Mouse (Mus musculus) ES-E14 (cell line): ENCODE results near the gene Arhgap10. TPM values are rescaled to one million over a fixed set of nuclear protein-coding genes. Genes with fewer than 3 reads are reported as not detected.

Experiments used
- DNase-seq: peaks from one replicate; pipeline ENCODE4 v3.0.0-alpha.2; 2013; ENCODE audit warnings: low read depth, low spot score
- H3K27ac ChIP-seq: 2 replicates; pipeline ENCODE4 v1.5.1; 2012; ENCODE audit warnings: low read depth, mild to moderate bottlenecking, low read length, moderate library complexity, mixed read lengths; ENCODE audit not compliant: poor library complexity, insufficient read depth, severe bottlenecking
- H3K36me3 ChIP-seq: 2 replicates; pipeline ENCODE4 v1.6.1; 2012; ENCODE audit warnings: mild to moderate bottlenecking, low read length, moderate library complexity, mixed read lengths; ENCODE audit not compliant: control insufficient read depth, poor library complexity, insufficient read depth, severe bottlenecking
- H3K4me1 ChIP-seq, 2 experiments: fragments of 150-350 bp in 1 of 2; sonication (generic) in 1 of 2; 2 replicates each; pipeline ENCODE4 v1.6.1; 2012; ENCODE audit warnings: low read length in 2 of 2, mild to moderate bottlenecking in 1 of 2, mixed read lengths in 1 of 2; ENCODE audit not compliant: control insufficient read depth in 2 of 2, insufficient read depth in 2 of 2, poor library complexity in 1 of 2
- H3K4me3 ChIP-seq, 2 experiments: fragments of 150-350 bp in 1 of 2; sonication (generic) in 1 of 2; 2 replicates each; pipeline ENCODE4 v1.5.1; 2012; ENCODE audit warnings: low read length in 2 of 2, low read depth in 1 of 2, mild to moderate bottlenecking in 1 of 2, mixed read lengths in 1 of 2; ENCODE audit not compliant: insufficient read depth in 1 of 2, poor library complexity in 1 of 2, severe bottlenecking in 1 of 2
- H3K9ac ChIP-seq: 2 replicates; pipeline ENCODE4 v1.6.1; 2012; ENCODE audit warnings: low read depth, mild to moderate bottlenecking, low read length, mixed read lengths; ENCODE audit not compliant: poor library complexity, insufficient read depth, severe bottlenecking
- H3K9me3 ChIP-seq: fragments of 150-350 bp; sonication (generic); 2 replicates; pipeline ENCODE4 v1.6.1; 2012; ENCODE audit warnings: low read depth, mild to moderate bottlenecking, low read length; ENCODE audit not compliant: control insufficient read depth, insufficient read depth
- CHD2 ChIP-seq: IDR thresholded peaks from 2 replicates; pipeline ENCODE4 v1.6.1; 2014; ENCODE audit warnings: mild to moderate bottlenecking, low read depth, low read length, inconsistent platforms
- HCFC1 ChIP-seq: IDR thresholded peaks from 2 replicates; pipeline ENCODE4 v1.6.1; 2012; ENCODE audit warnings: low read length, inconsistent platforms, borderline replicate concordance; ENCODE audit not compliant: insufficient read depth
- MAFK ChIP-seq: IDR thresholded peaks from 2 replicates; pipeline ENCODE4 v1.6.1; 2014; ENCODE audit warnings: mild to moderate bottlenecking, low read depth, low read length, inconsistent platforms; ENCODE audit not compliant: insufficient read depth
- ZC3H11A ChIP-seq: IDR thresholded peaks from 2 replicates; pipeline ENCODE4 v1.6.1; 2012; ENCODE audit warnings: low read depth, mild to moderate bottlenecking, inconsistent platforms, low read length, borderline replicate concordance
- ZNF384 ChIP-seq: IDR thresholded peaks from 2 replicates; pipeline ENCODE4 v1.6.1; 2012; ENCODE audit warnings: low read depth, low read length, inconsistent platforms
- in situ Hi-C, 2 experiments: fragments of 600-800 bp; cut with MboI; formaldehyde crosslinking; loops; one replicate each; pipeline ENCODE4 v1.15.1; 2025; ENCODE audit warnings: low sequenced_read_pairs in 2 of 2, inconsistent platforms in 1 of 2; ENCODE audit not compliant: unreplicated experiment in 2 of 2
- total RNA-seq: library from RNA; depleted of rRNA; stranded (reverse); fragments of 300-350 nt; gene quantifications from 2 replicates; pipeline ENCODE4 v1.2.3, GENCODE M21; 2012

The Arhgap10 gene
- total RNA-seq, 1 experiment, result 10.8 TPM

GRCm38 (mm10) chr8:77227742-77228141, 290.0 kb downstream of the Arhgap10 start:
- H3K27ac ChIP-seq, result no peak overlapping the region
- in situ Hi-C loops, result no loop called here
- H3K9me3 ChIP-seq, result no peaks in the 10 kb centered on the region
- DNase-seq, result no peak
- H3K4me3 ChIP-seq, result no peak overlapping the region
- TF ChIP-seq HCFC1 (no peak), ZC3H11A (no peak), MAFK (no peak), CHD2 (no peak), ZNF384 (no peak)
- H3K36me3 ChIP-seq, result no peaks in the 10 kb centered on the region
- H3K4me1 ChIP-seq, result no peaks in the 10 kb centered on the region
- no peak overlapping the region for H3K9ac ChIP-seq

GRCm38 (mm10) chr8:77223123-77223522, 294.6 kb downstream of the Arhgap10 start:
- H3K36me3 ChIP-seq, result no peaks in the 10 kb centered on the region
- DNase-seq, result no peak

GRCm38 (mm10) chr8:77215191-77215590, 302.6 kb downstream of the Arhgap10 start:
- DNase-seq, result no peak

More at GRCm38 (mm10) chr8:77223123-77223522, 294.6 kb downstream of the Arhgap10 start:
- H3K27ac ChIP-seq, result no peak overlapping the region
- in situ Hi-C loops, result no loop called here
- TF ChIP-seq MAFK (no peak), CHD2 (no peak)
- H3K9me3 ChIP-seq, result no peaks in the 10 kb centered on the region
- no peaks in the 10 kb centered on the region for H3K4me1 ChIP-seq
- no peak overlapping the region for H3K4me3 ChIP-seq
- no peak overlapping the region for H3K9ac ChIP-seq

GRCm38 (mm10) chr8:77214665-77215064, 303.1 kb downstream of the Arhgap10 start:
- Histone ChIP-seq H3K9me3 (no peaks in the 10 kb centered on the region), H3K36me3 (no peaks in the 10 kb centered on the region), H3K27ac (no peak overlapping the region), H3K4me1 (no peaks in the 10 kb centered on the region), H3K9ac (no peak overlapping the region), H3K4me3 (no peak overlapping the region)
- TF ChIP-seq ZC3H11A (no peak), ZNF384 (no peak), HCFC1 (no peak), MAFK (no peak), CHD2 (no peak)
- in situ Hi-C loops, result no loop called here
- no peak for DNase-seq

More at GRCm38 (mm10) chr8:77215191-77215590, 302.6 kb downstream of the Arhgap10 start:
- TF ChIP-seq ZC3H11A, result no peak
- TF ChIP-seq MAFK, result no peak
- TF ChIP-seq CHD2, result no peak
- no peak for TF ChIP-seq ZNF384
- no peak for TF ChIP-seq HCFC1
- Histone ChIP-seq H3K36me3 (no peaks in the 10 kb centered on the region), H3K4me1 (no peaks in the 10 kb centered on the region), H3K27ac (no peak overlapping the region), H3K4me3 (no peak overlapping the region), H3K9me3 (no peaks in the 10 kb centered on the region), H3K9ac (no peak overlapping the region)
- in situ Hi-C loops, result no loop called here

- no peaks in the 10 kb centered on the region for H3K9me3 ChIP-seq
- in situ Hi-C loops, result no loop called here
- H3K36me3 ChIP-seq, result no peaks in the 10 kb centered on the region
- TF ChIP-seq ZNF384 (no peak), CHD2 (no peak), MAFK (no peak), HCFC1 (no peak), ZC3H11A (no peak)
- no peak for DNase-seq
- no peak overlapping the region for H3K27ac ChIP-seq
- no peak overlapping the region for H3K4me3 ChIP-seq
- H3K9ac ChIP-seq, result no peak overlapping the region
- no peaks in the 10 kb centered on the region for H3K4me1 ChIP-seq
Measured at GRCm38 (mm10) chr8:77213893-77214464, 303.8 kb downstream of the Arhgap10 start.
